Comparison of ENCODE assay signal across 9 mouse cellular contexts in genomic region chr7:109536451-109536946, GRCm38 (mm10). TPM values are rescaled to one million over a fixed set of nuclear protein-coding genes. Genes with fewer than 3 reads are reported as not detected.
DNase-seq lines count a peak whose midpoint lies in the region; ATAC-seq lines count a peak whose summit lies in the region.
"Had no signal": no experiment of that assay in that cellular context is flagged by ENCODE, and none has a peak within 500 bp of the region (broad histone marks: within the 10 kb centered on the region; RNA-seq: fewer than 3 reads in every experiment).

No protein-coding gene starts in this region.

- no peaks in the 10 kb centered on the region for H3K9me3 ChIP-seq in kidney, embryonic 15.5 days (replicated peaks)
- H3K9me3 ChIP-seq in intestine, embryonic 16.5 days (ENCODE audit: control insufficient read depth, low read length): no peaks in the 10 kb centered on the region
- H3K9me3 ChIP-seq in midbrain, embryonic 14.5 days (ENCODE audit: control insufficient read depth, low read length): no peaks in the 10 kb centered on the region
- H3K9me3 ChIP-seq: G1E had no signal

- no peak overlapping the region for H3K4me2 ChIP-seq in kidney, embryonic 15.5 days
- H3K4me2 ChIP-seq in intestine, embryonic 16.5 days (ENCODE audit: low read depth, low read length): no peak overlapping the region
- H3K4me2 ChIP-seq in midbrain, embryonic 14.5 days (ENCODE audit: low read length): no peak overlapping the region

- H3K4me3 ChIP-seq in kidney, embryonic 15.5 days (replicated peaks): no peak overlapping the region
- H3K4me3 ChIP-seq in intestine, embryonic 16.5 days (ENCODE audit: low read length): no peak overlapping the region
- H3K4me3 ChIP-seq in midbrain, embryonic 14.5 days (replicated peaks; ENCODE audit: low read depth, low read length): no peak overlapping the region

- no peak for DNase-seq in kidney, adult 18-20 months
- peak; percentile 53 for DNase-seq in cerebellum, adult 11 months
- peak; percentile 85 for DNase-seq in gastrocnemius, postnatal 10 days
- DNase-seq in midbrain, embryonic 14.5 days: peak; percentile 76
- no peak for DNase-seq in embryo, embryonic 11 days

- peak overlapping the region; percentile 33; the same call in 1 of the 2 replicates for H3K27ac ChIP-seq in kidney, embryonic 15.5 days
- peak overlapping the region; percentile 17 for H3K27ac ChIP-seq in intestine, embryonic 16.5 days (ENCODE audit: low read length)
- peak overlapping the region; percentile 3 for H3K27ac ChIP-seq in midbrain, embryonic 14.5 days (replicated peaks; ENCODE audit: low read depth, low read length)

- no peak overlapping the region for H3K9ac ChIP-seq in kidney, embryonic 15.5 days
- no peak overlapping the region for H3K9ac ChIP-seq in intestine, embryonic 16.5 days (ENCODE audit: low read depth, low read length)
- H3K9ac ChIP-seq in midbrain, embryonic 14.5 days (replicated peaks; ENCODE audit: low read length): no peak overlapping the region

- no peaks in the 10 kb centered on the region for H3K27me3 ChIP-seq in kidney, embryonic 15.5 days
- H3K27me3 ChIP-seq in intestine, embryonic 16.5 days (replicated peaks; ENCODE audit: control insufficient read depth, insufficient read depth, low read length): no peaks in the 10 kb centered on the region
- H3K27me3 ChIP-seq in midbrain, embryonic 14.5 days (ENCODE audit: control insufficient read depth, insufficient read depth, low read length): no peaks in the 10 kb centered on the region

- ATAC-seq in kidney, embryonic 15.5 days (replicated peaks; ENCODE audit: low FRiP score): peak; percentile 56; the same call in 1 of the 2 replicates
- ATAC-seq in intestine, embryonic 16.5 days: peak; percentile 67
- peak; percentile 57 for ATAC-seq in midbrain, embryonic 14.5 days (ENCODE audit: low FRiP score, low TSS enrichment)
- no peak for ATAC-seq in activated CD4-positive, CD25-positive, alpha-beta regulatory T cell, adult 4 months

- WGBS in kidney, embryonic 15.5 days: 72% methylated on average over 4 of the region's 4 CpGs
- WGBS in intestine, embryonic 16.5 days: 54% methylated on average over 4 of the region's 4 CpGs
- WGBS in midbrain, embryonic 14.5 days: 50% methylated on average over 4 of the region's 4 CpGs

- H3K4me1 ChIP-seq in kidney, embryonic 15.5 days: no peaks in the 10 kb centered on the region
- H3K4me1 ChIP-seq in intestine, embryonic 16.5 days (ENCODE audit: control insufficient read depth, insufficient read depth, low read length): peaks cover 8% of the 10 kb centered on the region; the same call in 1 of the 2 replicates
- 0 out of 2 replicates have a peak, but pooled peaks cover 5% of the 10 kb centered on the region for H3K4me1 ChIP-seq in midbrain, embryonic 14.5 days (ENCODE audit: control insufficient read depth, insufficient read depth, low read length)

- H3K36me3 ChIP-seq in kidney, embryonic 15.5 days: peaks cover 79% of the 10 kb centered on the region
- peaks cover 22% of the 10 kb centered on the region for H3K36me3 ChIP-seq in intestine, embryonic 16.5 days (ENCODE audit: control insufficient read depth, insufficient read depth, low read length)
- H3K36me3 ChIP-seq in midbrain, embryonic 14.5 days (ENCODE audit: control insufficient read depth, insufficient read depth, low read length): no peaks in the 10 kb centered on the region
- H3K36me3 ChIP-seq: G1E had no signal

RNA-seq across cellular contexts. Expression of gene Rpl27a, which starts 17.6 kb away (rescaled TPM):
- 135 and 148 TPM in 2 replicates for polyA plus RNA-seq in kidney, embryonic 15.5 days (2015; fragmentation: Nextera tagmentation; extraction: Ambion mirVana)
- total RNA-seq in gastrocnemius, postnatal 10 days (2021): 100 to 1,000 TPM; 131 to 154 TPM
- polyA plus RNA-seq in intestine, embryonic 16.5 days (2015; fragmentation: Nextera tagmentation; extraction: Ambion mirVana): 115 and 131 TPM in 2 replicates
- 87.5 and 90.8 TPM in 2 replicates for polyA plus RNA-seq in midbrain, embryonic 14.5 days (2014; fragmentation: Nextera tagmentation; extraction: Ambion mirVana)
- polyA plus RNA-seq in activated CD4-positive, CD25-positive, alpha-beta regulatory T cell, adult 4 months (2017; shearing (Covaris generic)): 100 to 1,000 TPM; 252 to 318 TPM

RNA-seq across cellular contexts. Expression of gene Trim66, which starts 28.6 kb away (rescaled TPM):
- polyA plus RNA-seq in kidney, embryonic 15.5 days (2015; fragmentation: Nextera tagmentation; extraction: Ambion mirVana): 0.03 TPM in 1 of 2 replicates, not detected in the other
- under 1 TPM; 0.19 to 0.41 TPM for total RNA-seq in gastrocnemius, postnatal 10 days (2021)
- 0.01 TPM in 1 of 2 replicates, not detected in the other for polyA plus RNA-seq in intestine, embryonic 16.5 days (2015; fragmentation: Nextera tagmentation; extraction: Ambion mirVana)
- 0.75 and 1.3 TPM in 2 replicates for polyA plus RNA-seq in midbrain, embryonic 14.5 days (2014; fragmentation: Nextera tagmentation; extraction: Ambion mirVana)
- polyA plus RNA-seq in activated CD4-positive, CD25-positive, alpha-beta regulatory T cell, adult 4 months (2017; shearing (Covaris generic)): not detected

Comparison
In these comparisons a context has a peak if more than half of its experiments do, and no peak if none do; other contexts are left out.
1. DNase-seq: peak in cerebellum, adult 11 months (single experiment), gastrocnemius, postnatal 10 days (single experiment) and midbrain, embryonic 14.5 days (single experiment); none in kidney, adult 18-20 months (single experiment) and embryo, embryonic 11 days (single experiment).
2. Peak in every context shown above with its lines, with median percentiles within 50 percentile points of each other: H3K27ac ChIP-seq.